Mouse (Mus musculus) left cerebral cortex, postnatal 36 days (tissue): ENCODE results near the gene Acer1. TPM values are rescaled to one million over a fixed set of nuclear protein-coding genes. Genes with fewer than 3 reads are reported as not detected.
A peak's percentile ranks its signal among the peaks of the same experiment; 100 is the strongest.

Experiments
- DNase-seq, 2 experiments: peaks; one replicate each; pipeline ENCODE4 v3.0.0; 2021 to 2022; ENCODE audit warnings: low spot score in 2 of 2, mixed read lengths in 1 of 2
- intact Hi-C: fragments of 180-260 bp; cut with DNase I; formaldehyde crosslinking; loops from one replicate; pipeline ENCODE4 v1.15.1; 2025
- total RNA-seq, 2 experiments: library from RNA; stranded (reverse); gene quantifications; 2 replicates each; pipeline ENCODE4 v1.2.3; 2021

Acer1 gene
- total RNA-seq = not detected

GRCm38 (mm10) chr17:56982013-56982412 is at the start of gene Acer1:
Gene Acer1 (minus strand): TSS chr17:56982126.
- no peak for DNase-seq
- intact Hi-C loops = loop anchor here (10.0 kb wide), 1 partner anchor 177 kb away; no protein-coding TSS in a partner anchor

DNA sequence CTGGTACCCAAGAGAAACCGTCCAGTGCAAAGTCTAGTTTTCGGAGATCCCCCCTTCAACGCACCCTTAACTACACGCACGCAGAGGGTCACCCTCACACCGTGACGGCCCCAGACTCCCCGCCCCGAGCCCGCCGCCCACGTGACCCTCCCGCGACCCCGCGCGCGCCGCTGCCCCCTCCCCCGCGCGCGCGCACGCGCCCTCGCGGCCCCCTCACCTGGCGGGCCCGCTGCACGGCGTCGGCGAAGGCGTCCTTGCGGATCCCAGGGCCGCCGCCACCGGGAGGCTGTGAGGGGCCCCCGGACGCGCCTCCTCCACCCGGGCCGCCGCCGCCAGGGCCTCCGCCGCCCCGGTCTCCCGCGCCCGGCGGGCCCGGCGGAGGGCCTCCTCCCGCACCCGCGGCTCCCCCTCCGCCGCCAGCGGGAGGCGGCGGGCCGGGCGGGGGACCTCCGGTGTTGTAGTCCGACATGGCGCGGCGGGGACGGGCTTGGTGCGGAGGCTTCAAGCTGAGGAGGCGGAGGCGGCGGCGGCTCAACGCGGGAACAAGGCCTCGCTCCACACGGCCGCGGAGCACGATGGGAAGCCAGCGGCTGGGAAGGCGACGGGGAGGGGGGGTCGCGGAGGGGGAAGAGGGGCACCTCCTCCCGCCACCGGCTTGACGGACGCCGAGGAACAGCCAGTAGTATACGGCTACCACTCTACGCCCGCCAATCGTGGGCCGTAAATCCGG is 49.2 kb upstream of the Acer1 start, which contains the start of gene Khsrp:
Khsrp (minus strand) TSS at position 592 of the 730 bp plus-strand sequence.
- peak in 1 of 2 experiments; percentile 43 for DNase-seq
- intact Hi-C loops = no loop called here

DNA sequence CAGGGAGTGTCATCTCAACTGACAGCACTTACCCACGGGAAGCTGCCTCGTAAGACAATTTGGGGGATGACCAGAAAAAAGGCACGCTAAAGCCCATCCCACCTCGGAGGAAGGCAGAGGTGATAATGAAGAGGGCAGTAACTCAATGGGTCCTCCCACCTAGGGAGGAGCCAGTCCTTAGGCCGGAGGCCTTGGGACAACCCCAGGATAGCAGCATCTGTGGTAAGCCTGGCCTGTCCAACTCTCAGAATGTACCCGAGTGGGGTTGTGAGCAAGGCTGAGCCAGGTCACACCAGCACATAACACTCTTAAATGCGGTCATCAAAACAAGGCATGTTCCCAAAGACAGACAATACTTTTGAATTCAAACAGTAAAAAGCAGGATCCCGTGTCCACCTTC is 47.8 kb upstream of the Acer1 start:
- intact Hi-C loops = no loop called here
- DNase-seq = no peak

- no peak for DNase-seq
- intact Hi-C loops = no loop called here
Measured at GRCm38 (mm10) chr17:57027471-57027870, 45.5 kb upstream of the Acer1 start.

DNA sequence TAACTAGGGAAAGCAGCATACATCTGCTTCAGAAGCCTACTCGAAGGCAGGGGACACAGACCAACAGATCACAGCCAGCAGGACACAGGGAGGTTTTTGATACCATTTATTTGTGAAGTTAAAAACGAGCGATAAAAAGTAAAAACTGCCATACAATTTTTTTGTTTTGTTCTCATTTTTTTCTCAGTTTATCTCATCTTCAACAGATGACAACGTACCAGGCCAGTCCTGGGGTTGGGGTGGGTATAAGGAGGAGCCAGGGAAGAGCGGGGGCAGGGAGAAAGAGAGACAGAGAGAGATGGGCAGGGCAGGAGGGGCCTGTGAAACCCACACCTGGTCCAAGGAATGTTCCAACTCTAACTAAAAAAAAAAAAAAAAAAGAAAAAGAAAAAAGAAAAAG is 39.0 kb upstream of the Acer1 start:
- no peak for DNase-seq
- intact Hi-C loops = no loop called here

DNA sequence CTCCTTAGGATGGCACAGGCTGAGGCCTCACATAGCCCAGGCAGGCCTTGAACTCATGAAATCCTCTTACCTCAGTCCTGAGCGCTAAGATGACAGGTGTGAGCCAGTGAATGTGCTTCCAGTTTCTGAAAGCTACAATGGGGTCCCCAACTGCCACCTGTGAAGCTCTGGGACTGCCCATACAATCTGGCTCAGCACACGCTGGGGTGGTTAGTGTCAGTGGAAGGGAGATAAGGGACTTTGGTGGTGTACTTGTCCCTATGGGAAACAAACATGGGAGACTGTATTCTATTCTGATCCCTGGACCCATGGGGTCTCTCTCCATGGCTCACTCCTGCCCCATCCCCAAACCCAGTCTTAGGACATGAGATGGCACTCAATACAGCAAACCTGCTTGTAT is 37.8 kb upstream of the Acer1 start:
- intact Hi-C loops = no loop called here
- DNase-seq = no peak

- DNase-seq = no peak
- intact Hi-C loops = no loop called here
Measured at GRCm38 (mm10) chr17:57012245-57012795, 30.4 kb upstream of the Acer1 start.

GRCm38 (mm10) chr17:57011236-57012141 is 29.6 kb upstream of the Acer1 start, which contains the start of the genes Gtf2f1 and Gm17949:
Gene Gtf2f1 (minus strand): TSS chr17:57011288.
Gene Gm17949 (plus strand): TSS chr17:57011469.
- peak; percentile 94 to 95 for DNase-seq
- intact Hi-C loops = loop anchor here (1.0 kb wide), 1 partner anchor 21 kb away; the partner anchor contains the start of gene Clpp

- intact Hi-C loops = loop anchor here (1.0 kb wide), 1 partner anchor 21 kb away; the partner anchor contains the start of gene Clpp
- DNase-seq = no peak
Measured at GRCm38 (mm10) chr17:57010911-57011235, 28.9 kb upstream of the Acer1 start.

DNA sequence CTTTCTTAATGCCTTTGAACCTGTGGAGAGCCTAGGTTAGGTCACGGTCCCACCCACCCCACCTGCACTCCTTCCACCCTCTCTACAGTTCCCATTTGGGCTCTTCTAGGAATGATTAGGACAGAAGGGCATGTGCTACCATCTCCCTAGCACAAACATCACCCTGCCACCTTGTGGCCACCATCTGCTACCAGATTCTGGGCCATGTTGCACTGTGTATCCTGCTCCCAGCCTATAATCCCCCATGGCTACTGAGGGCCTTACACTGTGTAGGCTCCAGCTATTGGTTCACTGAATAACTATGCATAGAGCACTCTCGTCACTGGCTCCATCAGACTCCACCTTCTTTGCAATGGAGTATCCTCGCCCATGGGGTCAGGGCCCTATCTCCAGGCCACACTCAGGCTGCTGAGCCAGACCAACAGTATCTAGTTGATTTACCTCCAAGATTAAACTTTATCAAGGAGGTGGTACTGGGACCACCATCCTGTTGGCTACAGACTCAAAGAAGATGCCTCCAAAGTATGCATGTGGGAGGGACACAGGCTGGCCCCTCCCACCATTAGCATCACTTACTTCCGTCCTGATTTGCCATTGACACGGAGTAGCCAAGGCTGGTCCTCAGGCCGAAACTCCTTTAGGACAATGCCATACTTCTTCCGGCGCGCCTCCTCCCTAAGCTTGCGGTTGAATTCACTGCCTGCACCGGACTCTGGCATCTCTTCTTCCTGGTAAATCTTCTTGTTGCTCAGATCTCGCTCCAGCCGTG is 25.4 kb upstream of the Acer1 start:
- no peak for DNase-seq
- intact Hi-C loops = loop anchor here (10.0 kb wide), 1 partner anchor 237 kb away; the partner anchor contains the start of genes Gpr108 and Trip10

DNA sequence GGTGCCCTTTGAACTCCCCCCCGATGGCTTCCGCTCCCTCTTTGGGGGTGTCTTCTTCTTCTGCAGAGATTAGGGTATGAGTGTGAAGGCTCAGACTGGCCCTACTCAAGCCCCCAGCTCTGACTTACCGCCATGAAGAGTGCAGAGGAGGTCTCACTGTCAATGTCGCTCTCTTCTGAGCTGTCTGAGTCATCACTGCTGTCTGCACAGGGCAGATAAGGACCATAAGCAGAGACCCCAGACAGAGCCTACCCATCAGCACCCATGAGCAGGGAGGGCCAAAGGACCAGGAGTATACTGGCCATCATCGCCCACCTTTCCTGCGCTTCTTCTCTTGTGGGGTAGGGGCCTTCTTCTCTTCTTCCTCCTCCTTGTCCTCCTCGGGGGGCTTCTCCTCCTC is 22.1 kb upstream of the Acer1 start:
- intact Hi-C loops = loop anchor here (10.0 kb wide), 1 partner anchor 241 kb away; the partner anchor contains the start of genes Gpr108 and Trip10
- DNase-seq = no peak

DNA sequence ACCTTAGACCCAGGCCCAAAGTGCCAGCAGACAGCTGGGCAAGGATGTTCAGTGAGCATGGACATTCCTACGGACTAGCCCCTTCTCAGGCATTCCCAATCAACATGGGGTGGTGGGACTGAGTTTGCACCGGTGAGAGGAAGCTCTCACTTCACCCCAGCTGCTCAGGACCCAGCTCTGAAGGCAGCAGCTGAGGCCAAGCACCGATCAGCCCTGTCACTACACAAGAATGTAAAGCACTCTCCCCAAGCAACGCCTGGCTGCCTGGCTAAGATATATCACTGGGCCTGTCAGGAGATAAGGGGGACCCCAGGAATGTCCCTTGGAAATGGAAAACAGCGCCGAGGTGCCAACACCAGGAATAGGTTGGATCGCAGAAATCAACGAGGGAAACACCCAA is 19.3 kb upstream of the Acer1 start:
- no peak for DNase-seq
- intact Hi-C loops = loop anchor here (10.0 kb wide), 1 partner anchor 244 kb away; the partner anchor contains the start of genes Gpr108 and Trip10

- DNase-seq = no peak
- intact Hi-C loops = loop anchor here (5.0 to 10.0 kb wide), 3 partner anchors 93 to 245 kb away; partner anchors contain the start of genes Gpr108 and Trip10
Measured at GRCm38 (mm10) chr17:56999968-57000609, 18.2 kb upstream of the Acer1 start, which contains the start of gene Pspn. Gene Pspn (minus strand): TSS chr17:57000018.

- no peak for DNase-seq
- intact Hi-C loops = loop anchor here (5.0 to 10.0 kb wide), 2 partner anchors 92 to 165 kb away; no protein-coding TSS in a partner anchor
Measured at GRCm38 (mm10) chr17:56999414-56999813, 17.5 kb upstream of the Acer1 start.

- intact Hi-C loops = loop anchor here (5.0 to 10.0 kb wide), 2 partner anchors 90 to 168 kb away; no protein-coding TSS in a partner anchor
- DNase-seq = peak; percentile 92 to 93
Measured at GRCm38 (mm10) chr17:56997029-56997667, 15.2 kb upstream of the Acer1 start, which contains the start of gene Alkbh7. Gene Alkbh7 (plus strand): TSS chr17:56997339.

DNA sequence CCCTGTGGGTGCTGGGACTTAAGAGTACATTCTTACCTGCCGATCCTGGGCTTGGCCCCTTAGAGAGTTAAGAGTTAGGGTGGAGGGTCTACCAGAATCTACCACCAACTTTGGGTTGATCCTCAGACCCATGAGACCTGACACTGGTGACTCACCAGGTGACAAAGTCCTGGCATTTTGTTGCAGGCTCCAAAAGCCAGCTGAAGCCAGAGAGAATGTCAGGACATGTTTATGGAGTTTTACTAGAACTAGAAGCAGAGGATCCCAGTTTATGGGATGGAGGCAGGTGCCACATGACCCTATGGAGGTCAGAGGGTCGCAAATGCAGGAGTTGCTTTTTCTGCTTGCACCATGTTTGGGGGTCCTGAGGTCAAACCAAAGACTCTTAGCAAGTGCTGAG is 14.6 kb upstream of the Acer1 start:
- DNase-seq = no peak
- intact Hi-C loops = loop anchor here (5.0 to 10.0 kb wide), 2 partner anchors 89 to 168 kb away; no protein-coding TSS in a partner anchor

- intact Hi-C loops = loop anchor here (5.0 to 10.0 kb wide), 2 partner anchors 88 to 170 kb away; no protein-coding TSS in a partner anchor
- no peak for DNase-seq
Measured at GRCm38 (mm10) chr17:56995046-56995445, 13.1 kb upstream of the Acer1 start.
